Mouse (Mus musculus) forebrain, embryonic 15.5 days (tissue): ENCODE results near the gene Sgsm1. TPM values are rescaled to one million over a fixed set of nuclear protein-coding genes. Genes with fewer than 3 reads are reported as not detected.

Experiments used
- ATAC-seq: fragments of 200-750 bp; cut with Nextera tagmentation; replicated peaks from 2 replicates; pipeline ENCODE4 v1.8.0; 2017; ENCODE audit warnings: mild to moderate bottlenecking, moderate TSS enrichment, moderate library complexity
- H3K27ac ChIP-seq: fragments of 300-500 bp; sonication (generic); replicated peaks from 2 replicates; pipeline ENCODE4 v1.5.1; 2015; ENCODE audit warnings: mild to moderate bottlenecking, inconsistent platforms
- H3K27me3 ChIP-seq: fragments of 300-500 bp; sonication (generic); 2 replicates; pipeline ENCODE4 v1.6.1; 2015; ENCODE audit warnings: inconsistent platforms
- H3K36me3 ChIP-seq: fragments of 300-500 bp; sonication (generic); 2 replicates; pipeline ENCODE4 v1.6.1; 2015; ENCODE audit warnings: mild to moderate bottlenecking, inconsistent platforms
- H3K4me1 ChIP-seq: fragments of 300-500 bp; sonication (generic); 2 replicates; pipeline ENCODE4 v1.6.1; 2015; ENCODE audit warnings: inconsistent platforms
- H3K4me2 ChIP-seq: fragments of 300-500 bp; sonication (generic); replicated peaks from 2 replicates; pipeline ENCODE4 v1.6.1; 2015; ENCODE audit warnings: mild to moderate bottlenecking, inconsistent platforms
- H3K4me3 ChIP-seq: fragments of 300-500 bp; sonication (generic); 2 replicates; pipeline ENCODE4 v1.5.1; 2015; ENCODE audit warnings: mild to moderate bottlenecking, inconsistent platforms
- H3K9ac ChIP-seq: fragments of 300-500 bp; sonication (generic); replicated peaks from 2 replicates; pipeline ENCODE4 v1.6.1; 2015; ENCODE audit warnings: mild to moderate bottlenecking, inconsistent platforms
- H3K9me3 ChIP-seq: fragments of 300-500 bp; sonication (generic); 2 replicates; pipeline ENCODE4 v1.6.1; 2016; ENCODE audit warnings: inconsistent platforms
- WGBS: fragments of 180-500 bp; shearing (Covaris S2); methylation state at CpG from one replicate; pipeline ENCODE4 v1.1.7; 2015; ENCODE audit warnings: mixed read lengths; 5-methylcytosine and 5-hydroxymethylcytosine counted together
- polyA plus RNA-seq: library from polyadenylated mRNA; unstranded; fragments of >200 nt; fragmentation: Nextera tagmentation; extraction: Ambion mirVana; gene quantifications from 2 replicates; pipeline ENCODE4 v1.2.1, GENCODE M21; 2015

Gene Sgsm1
- polyA plus RNA-seq, 1 experiment from 2014 or later = 15.7 TPM

DNA sequence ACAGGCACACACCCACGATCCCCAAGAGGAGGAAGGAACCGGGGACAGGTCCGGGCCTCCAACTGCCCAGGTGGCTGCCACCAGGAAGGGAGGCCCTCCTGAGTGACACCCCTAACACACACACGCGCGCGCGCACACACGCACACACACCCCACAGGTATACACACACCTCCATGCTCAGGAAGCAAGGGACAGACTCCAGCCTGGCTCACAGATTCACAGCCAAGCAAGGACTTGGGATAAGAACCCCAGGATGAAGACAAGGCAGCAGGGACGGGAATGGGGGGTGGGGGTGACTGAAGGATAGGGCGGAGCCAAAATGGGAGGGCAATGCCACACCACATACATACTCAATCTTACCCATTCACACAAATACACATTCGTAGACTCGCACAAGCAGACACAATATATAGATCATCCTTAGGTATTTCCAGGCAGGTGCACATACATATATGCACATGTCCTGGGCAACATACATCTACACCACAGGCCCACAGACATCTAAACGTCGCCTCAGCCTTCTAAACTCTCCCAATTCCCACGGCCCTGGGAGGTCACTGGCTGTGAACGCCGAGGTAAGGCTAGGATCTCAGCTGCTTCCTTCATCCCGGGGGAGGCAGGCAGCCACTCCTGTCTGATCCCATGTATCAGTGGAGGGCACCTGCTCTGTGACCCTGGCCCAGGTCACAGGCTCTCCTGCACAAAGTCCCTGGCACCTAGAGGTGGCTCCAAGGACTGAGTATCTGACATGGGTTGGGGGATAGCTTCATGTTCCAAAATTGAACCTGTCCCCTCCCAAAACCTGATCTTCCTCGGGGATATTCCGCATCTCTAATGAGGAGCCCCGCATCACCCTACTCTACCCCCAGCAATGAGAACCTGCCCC lies 852 bp downstream of the Sgsm1 start:
- H3K9ac ChIP-seq = peak overlapping the region; percentile 62
- H3K27me3 ChIP-seq = no peaks in the 10 kb centered on the region
- ATAC-seq = peak; percentile 0; the same call in 1 of the 2 replicates
- H3K9me3 ChIP-seq = no peaks in the 10 kb centered on the region
- 0 out of 2 replicates have a peak overlapping the region, but pooled peaks have one; percentile 1 for H3K27ac ChIP-seq
- peaks cover 53% of the 10 kb centered on the region for H3K4me1 ChIP-seq
- 63% methylated on average over 22 of the region's 22 CpGs for whole genome bisulfite sequencing
- peak overlapping the region; percentile 55 for H3K4me3 ChIP-seq
- H3K36me3 ChIP-seq = no peaks in the 10 kb centered on the region
- H3K4me2 ChIP-seq = peak overlapping the region; percentile 66

DNA sequence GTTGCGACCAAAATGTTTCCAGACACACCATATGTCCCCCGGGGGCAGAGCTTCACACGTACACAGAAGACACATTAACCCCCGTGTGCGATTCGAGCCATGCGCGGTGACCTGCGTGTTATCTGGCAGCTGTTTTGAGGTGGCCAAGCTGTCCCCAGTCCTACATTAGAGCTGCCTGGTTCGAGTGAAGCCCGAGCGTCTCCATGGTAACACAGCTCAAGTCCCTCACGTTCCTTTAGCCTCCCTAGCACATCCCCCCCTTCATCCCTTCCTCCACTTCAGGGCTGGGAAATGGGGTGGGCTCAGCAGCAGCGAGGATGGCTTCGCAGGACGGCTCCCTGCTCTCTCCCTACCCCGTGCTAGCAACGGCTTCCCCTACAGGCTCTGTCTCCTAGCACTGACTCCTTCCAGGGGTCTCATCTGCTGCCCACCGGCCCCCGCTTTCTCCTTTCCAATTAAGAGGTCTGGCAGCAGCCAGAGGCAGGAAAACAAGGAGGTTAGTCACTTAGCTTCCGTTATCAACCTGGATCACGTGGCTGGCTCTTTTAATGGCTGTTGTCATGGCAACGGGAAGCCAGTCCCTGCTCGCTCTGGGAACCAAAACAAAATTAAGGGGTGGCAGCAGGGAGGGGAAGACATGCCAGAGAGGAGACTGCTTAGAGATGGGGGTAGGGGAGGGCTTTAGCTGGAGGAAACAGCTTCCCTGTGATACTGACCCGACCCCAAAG lies 3.7 kb downstream of the Sgsm1 start:
- Histone ChIP-seq H3K4me2 (peak overlapping the region; percentile 84), H3K27me3 (no peaks in the 10 kb centered on the region), H3K9me3 (no peaks in the 10 kb centered on the region), H3K36me3 (no peaks in the 10 kb centered on the region), H3K4me1 (peaks cover 57% of the 10 kb centered on the region), H3K9ac (peak overlapping the region; percentile 46), H3K27ac (peak overlapping the region; percentile 97), H3K4me3 (peak overlapping the region; percentile 43)
- peak; percentile 82 for ATAC-seq
- WGBS = under 1% methylated on average over 25 of the region's 25 CpGs

DNA sequence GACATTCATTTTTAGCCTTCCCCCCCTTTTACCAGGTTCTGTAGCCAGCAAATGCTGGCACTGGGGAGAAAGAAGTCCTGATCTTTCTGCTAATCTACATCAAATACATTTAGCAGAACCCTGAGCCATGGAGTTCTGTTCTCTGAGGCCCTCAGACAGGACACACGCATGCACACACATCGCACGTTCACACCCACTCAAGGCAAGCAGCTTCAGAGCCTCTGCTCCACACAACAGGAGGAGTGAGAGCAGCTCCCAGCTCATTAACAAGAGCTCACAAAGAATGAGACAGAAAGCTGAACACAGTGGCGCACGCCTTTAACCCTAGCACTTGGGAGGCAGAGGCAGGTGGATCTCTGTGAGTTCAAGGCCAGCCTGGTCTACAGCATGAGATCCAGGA lies 6.1 kb downstream of the Sgsm1 start:
- Histone ChIP-seq H3K4me2 (no peak overlapping the region), H3K4me3 (no peak overlapping the region), H3K9me3 (no peaks in the 10 kb centered on the region), H3K36me3 (0 out of 2 replicates have a peak, but pooled peaks cover 3% of the 10 kb centered on the region), H3K27ac (peak overlapping the region; percentile 36), H3K4me1 (peaks cover 49% of the 10 kb centered on the region), H3K27me3 (no peaks in the 10 kb centered on the region), H3K9ac (no peak overlapping the region)
- whole genome bisulfite sequencing = 76% methylated on average over 5 of the region's 5 CpGs
- no peak for ATAC-seq

DNA sequence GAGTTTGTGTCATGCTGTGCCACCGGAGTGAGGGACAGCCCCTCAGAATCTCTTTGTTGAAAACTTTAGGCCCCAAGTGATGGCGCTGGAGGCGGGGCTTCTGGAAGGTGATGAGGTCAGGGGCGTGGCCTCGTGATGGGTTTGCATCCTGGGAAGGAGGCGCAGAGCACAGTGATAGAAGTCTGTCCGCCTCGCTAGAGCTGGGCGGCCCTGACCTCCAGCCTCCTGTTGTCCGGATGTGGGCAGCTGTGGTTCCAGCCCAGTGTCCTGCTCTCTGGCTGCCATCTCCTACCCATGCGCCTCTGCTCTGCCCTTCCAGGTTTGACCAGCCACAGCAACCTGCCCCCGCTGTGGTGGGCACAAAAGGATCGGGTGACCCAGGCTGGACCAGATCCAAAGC lies 8.7 kb downstream of the Sgsm1 start:
- ATAC-seq = no peak
- 19% methylated on average over 13 of the region's 13 CpGs for WGBS
- Histone ChIP-seq H3K4me2 (no peak overlapping the region), H3K4me1 (peaks cover 31% of the 10 kb centered on the region), H3K27me3 (no peaks in the 10 kb centered on the region), H3K9me3 (no peaks in the 10 kb centered on the region), H3K36me3 (0 out of 2 replicates have a peak, but pooled peaks cover 3% of the 10 kb centered on the region), H3K9ac (no peak overlapping the region), H3K4me3 (no peak overlapping the region), H3K27ac (no peak overlapping the region)

DNA sequence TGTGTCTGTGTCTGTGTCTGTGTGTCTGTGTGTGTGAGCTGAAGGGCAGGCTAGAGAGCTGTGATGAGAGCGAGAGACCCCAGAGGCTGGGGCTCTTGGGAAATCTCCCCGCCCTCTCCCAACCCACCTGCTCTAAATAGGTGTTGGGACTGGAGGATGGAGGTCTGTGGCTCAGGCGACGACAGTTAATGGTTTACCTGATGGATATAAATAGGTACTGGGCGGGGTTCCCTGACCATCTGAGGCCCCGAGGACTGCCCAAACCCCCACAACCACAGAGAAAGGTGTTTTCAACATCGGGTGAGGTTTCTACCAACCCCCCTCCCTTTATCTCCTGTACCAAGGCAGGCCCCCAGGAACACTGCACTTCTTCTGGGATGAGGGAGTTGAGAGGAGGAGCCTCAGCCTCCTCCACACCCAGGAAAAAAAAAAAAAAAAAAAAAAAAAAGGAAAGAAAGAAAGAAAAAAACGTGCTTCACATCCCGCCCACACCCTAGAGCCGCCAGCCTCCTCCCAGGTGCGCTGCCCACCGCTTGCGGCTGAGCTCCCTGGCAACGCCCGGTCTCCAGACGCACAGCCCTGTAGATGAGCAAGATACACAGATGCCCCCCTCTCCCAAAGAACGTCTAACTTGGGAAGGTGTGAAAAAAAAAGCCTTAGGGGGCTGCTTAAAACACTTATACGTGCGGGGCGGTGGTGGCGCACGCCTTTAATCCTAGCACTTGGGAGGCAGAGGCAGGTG lies 10.3 kb downstream of the Sgsm1 start:
- ATAC-seq = no peak
- Histone ChIP-seq H3K36me3 (0 out of 2 replicates have a peak, but pooled peaks cover 3% of the 10 kb centered on the region), H3K9ac (no peak overlapping the region), H3K4me3 (no peak overlapping the region), H3K4me1 (peaks cover 21% of the 10 kb centered on the region), H3K27ac (no peak overlapping the region), H3K9me3 (no peaks in the 10 kb centered on the region), H3K4me2 (no peak overlapping the region), H3K27me3 (no peaks in the 10 kb centered on the region)
- 74% methylated on average over 22 of the region's 22 CpGs for WGBS

DNA sequence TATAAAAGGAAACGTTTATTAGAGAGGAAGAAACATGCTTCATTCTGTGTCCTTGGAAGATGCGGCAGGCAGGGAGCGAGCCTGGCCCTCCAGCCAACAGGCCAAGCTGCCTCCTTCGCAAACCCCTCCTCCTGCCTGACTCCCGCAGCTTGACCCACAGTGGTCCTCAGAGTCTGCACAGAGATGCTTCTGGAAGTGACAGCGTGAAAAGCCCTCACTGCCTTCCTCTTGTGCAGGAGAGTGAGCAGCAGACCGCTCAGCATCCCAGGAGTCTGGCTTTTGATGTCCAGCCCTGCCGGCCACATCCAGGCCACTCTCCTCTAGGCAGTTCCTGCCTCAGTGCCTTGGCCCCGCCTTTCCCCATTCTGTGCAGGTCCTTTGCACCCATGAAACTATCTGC lies 11.2 kb downstream of the Sgsm1 start:
- no peak overlapping the region for H3K27ac ChIP-seq
- WGBS = 59% methylated on average over 9 of the region's 9 CpGs
- no peak overlapping the region for H3K9ac ChIP-seq
- H3K27me3 ChIP-seq = no peaks in the 10 kb centered on the region
- no peak for ATAC-seq
- 0 out of 2 replicates have a peak, but pooled peaks cover 3% of the 10 kb centered on the region for H3K36me3 ChIP-seq
- no peak overlapping the region for H3K4me2 ChIP-seq
- no peaks in the 10 kb centered on the region for H3K9me3 ChIP-seq
- H3K4me1 ChIP-seq = peaks cover 18% of the 10 kb centered on the region
- H3K4me3 ChIP-seq = no peak overlapping the region

DNA sequence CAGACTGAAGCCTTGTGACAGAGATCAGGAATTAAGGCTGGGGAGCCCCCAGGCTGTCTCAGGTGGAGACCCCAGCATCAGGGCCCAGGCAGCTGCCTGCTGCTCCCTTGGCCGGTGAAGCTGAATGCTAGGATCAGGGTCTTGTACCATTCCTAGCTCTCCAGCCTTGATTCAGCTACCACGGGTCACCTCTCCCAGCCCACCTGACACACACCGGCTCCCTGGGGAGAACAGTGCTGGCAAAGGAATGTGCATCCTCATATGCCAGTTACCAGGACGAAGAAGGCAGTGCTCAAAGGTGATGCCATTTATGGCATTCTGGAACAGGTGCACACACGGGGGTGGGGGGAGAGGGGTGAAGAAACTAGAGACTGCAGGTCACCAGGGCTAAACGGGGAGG lies 11.8 kb downstream of the Sgsm1 start:
- H3K36me3 ChIP-seq = 0 out of 2 replicates have a peak, but pooled peaks cover 3% of the 10 kb centered on the region
- H3K9ac ChIP-seq = no peak overlapping the region
- H3K4me3 ChIP-seq = no peak overlapping the region
- H3K27me3 ChIP-seq = no peaks in the 10 kb centered on the region
- WGBS = 70% methylated on average over 6 of the region's 6 CpGs
- H3K4me1 ChIP-seq = peaks cover 12% of the 10 kb centered on the region
- no peaks in the 10 kb centered on the region for H3K9me3 ChIP-seq
- H3K27ac ChIP-seq = no peak overlapping the region
- ATAC-seq = no peak
- no peak overlapping the region for H3K4me2 ChIP-seq

DNA sequence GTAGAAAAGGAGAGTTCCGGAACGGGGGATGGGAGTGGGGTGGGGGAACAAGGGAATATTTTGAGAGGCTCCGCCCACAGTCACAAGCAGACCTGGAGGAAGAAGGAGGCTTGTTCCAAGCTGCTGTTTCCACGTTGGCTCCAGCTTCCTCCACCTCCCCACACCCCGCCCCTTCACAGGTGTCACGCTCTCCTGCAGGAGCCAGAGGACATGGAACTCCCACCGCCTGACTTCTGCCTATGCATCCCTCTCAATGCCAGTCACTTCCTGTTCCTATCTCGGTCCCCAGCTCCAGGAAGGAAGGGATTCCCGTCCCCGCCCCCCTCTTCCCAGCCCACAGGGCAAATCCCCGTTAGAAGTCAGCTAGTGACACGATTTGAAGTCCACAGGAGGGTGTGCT lies 12.5 kb downstream of the Sgsm1 start:
- Histone ChIP-seq H3K9me3 (no peaks in the 10 kb centered on the region), H3K9ac (no peak overlapping the region), H3K27me3 (no peaks in the 10 kb centered on the region), H3K36me3 (0 out of 2 replicates have a peak, but pooled peaks cover 3% of the 10 kb centered on the region), H3K4me2 (no peak overlapping the region), H3K4me1 (peaks cover 14% of the 10 kb centered on the region), H3K4me3 (no peak overlapping the region), H3K27ac (no peak overlapping the region)
- no peak for ATAC-seq
- 25% methylated on average over 12 of the region's 12 CpGs for WGBS

DNA sequence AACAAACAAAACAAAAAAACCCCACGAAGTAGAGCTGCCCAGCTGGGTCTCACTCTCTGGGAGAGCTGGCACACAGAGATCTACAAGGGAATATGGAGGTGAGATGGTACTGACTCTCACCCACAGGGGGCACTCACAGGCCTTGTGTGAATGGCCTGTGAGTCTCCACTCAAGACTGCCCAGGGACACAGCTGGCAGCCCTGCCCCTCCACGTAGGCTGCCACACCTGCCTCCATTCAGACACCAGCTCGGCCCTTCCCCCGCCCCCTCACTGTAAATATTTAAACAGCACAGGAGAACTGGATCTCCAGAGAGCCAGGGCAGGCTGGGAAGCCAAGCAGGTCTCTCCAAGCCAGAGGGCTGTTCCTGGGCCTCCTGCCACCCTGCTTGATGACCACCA lies 14.8 kb downstream of the Sgsm1 start:
- ATAC-seq = no peak
- Histone ChIP-seq H3K36me3 (no peaks in the 10 kb centered on the region), H3K27me3 (no peaks in the 10 kb centered on the region), H3K4me3 (no peak overlapping the region), H3K9ac (no peak overlapping the region), H3K4me2 (no peak overlapping the region), H3K27ac (no peak overlapping the region), H3K9me3 (no peaks in the 10 kb centered on the region), H3K4me1 (peaks cover 19% of the 10 kb centered on the region)
- WGBS = 33% methylated on average over 4 of the region's 4 CpGs

DNA sequence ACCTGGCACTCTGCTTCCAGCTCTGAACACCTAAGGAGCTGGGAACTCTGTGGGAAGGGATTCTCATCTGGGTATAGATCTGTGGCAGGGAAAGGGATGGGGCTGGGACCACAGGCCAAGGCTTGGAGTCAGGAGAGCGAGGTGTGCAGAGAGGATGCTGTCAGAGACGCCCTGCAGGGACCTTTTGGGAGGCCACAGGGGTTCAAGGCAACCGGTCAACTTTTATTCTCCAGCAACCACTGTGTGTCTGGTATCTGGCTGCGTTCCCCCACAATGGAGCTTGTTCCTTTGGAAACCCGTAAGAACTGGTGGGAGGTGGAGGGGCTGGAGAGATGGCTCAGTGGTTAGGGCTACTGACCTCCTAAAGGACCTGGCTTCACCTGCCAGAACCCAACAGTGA lies 16.0 kb downstream of the Sgsm1 start:
- Histone ChIP-seq H3K36me3 (no peaks in the 10 kb centered on the region), H3K4me3 (no peak overlapping the region), H3K9ac (no peak overlapping the region), H3K4me1 (peaks cover 19% of the 10 kb centered on the region), H3K4me2 (no peak overlapping the region), H3K9me3 (no peaks in the 10 kb centered on the region), H3K27ac (no peak overlapping the region), H3K27me3 (peaks cover 7% of the 10 kb centered on the region; the same call in 1 of the 2 replicates)
- WGBS = 79% methylated on average over 5 of the region's 5 CpGs
- ATAC-seq = no peak

DNA sequence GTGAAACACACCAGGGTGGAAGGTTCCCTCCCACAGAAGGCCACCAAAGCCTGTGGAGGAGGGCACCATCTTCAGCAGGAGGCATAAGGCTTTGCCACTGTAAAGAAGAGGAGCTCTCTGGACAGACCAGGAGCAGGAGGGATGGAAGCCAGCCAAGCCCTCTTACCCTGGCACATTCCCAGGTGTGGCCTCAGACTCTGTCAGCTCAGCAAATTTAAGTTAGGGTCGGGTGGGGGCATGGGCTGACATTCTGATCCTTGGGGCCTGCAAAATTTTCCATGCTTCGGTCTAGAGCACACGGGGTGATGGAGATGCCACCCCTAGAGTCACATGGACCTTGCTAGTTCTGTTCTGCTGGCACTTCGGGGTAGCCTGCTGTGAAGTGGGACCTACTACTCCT lies 17.1 kb downstream of the Sgsm1 start:
- 75% methylated on average over 4 of the region's 4 CpGs for WGBS
- Histone ChIP-seq H3K27me3 (peaks cover 13% of the 10 kb centered on the region), H3K4me2 (no peak overlapping the region), H3K4me3 (no peak overlapping the region), H3K9ac (no peak overlapping the region), H3K36me3 (no peaks in the 10 kb centered on the region), H3K4me1 (peaks cover 17% of the 10 kb centered on the region), H3K9me3 (no peaks in the 10 kb centered on the region), H3K27ac (no peak overlapping the region)
- ATAC-seq = no peak
